Mouse (Mus musculus): ENCODE measurements around the gene Mtch1. TPM values are rescaled to one million over a fixed set of nuclear protein-coding genes. Genes with fewer than 3 reads are reported as not detected.
"Not testable (repeated sequence)": the region's sequence is repeated elsewhere in the genome, so short reads cannot be mapped to it uniquely, and the experiment has no call there.

Gene Mtch1
- total RNA-seq (2014; rRNA removed) = 622 and 633 TPM in 2 replicates
- 464 and 500 TPM in 2 replicates for polyA plus RNA-seq (2015; fragmentation: Nextera tagmentation; extraction: Ambion mirVana)

DNA sequence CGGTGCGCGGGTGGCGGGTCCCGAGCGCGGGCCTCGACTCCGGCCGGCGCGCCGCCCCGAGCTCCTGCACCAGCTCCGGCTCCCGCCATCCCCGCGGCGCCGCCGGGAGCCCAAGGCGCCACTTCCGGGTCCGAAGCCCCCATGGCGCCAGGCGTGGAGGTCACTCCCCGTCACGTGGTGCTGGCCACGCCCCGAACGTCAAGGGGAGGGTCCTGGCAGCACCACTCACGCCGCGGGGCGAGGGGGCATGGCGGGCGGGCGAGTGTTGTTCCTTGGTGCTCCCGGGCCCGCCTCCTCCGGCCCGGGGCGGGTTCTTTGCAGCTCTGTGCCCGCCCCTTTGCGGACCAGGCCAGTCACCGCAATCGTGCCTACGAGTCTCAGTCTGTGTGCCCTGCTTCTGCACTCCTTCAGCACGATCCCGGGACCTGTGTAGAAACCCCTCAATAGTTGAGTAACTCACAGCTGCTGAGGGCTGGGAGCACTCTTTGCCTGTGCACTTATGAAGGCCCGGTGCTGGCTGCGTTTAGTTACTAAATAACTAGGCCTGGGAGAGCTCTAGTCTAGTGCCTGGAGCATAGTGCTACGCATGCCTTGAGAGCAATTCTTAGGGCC lies at the start of gene Mtch1:
TSS of gene Mtch1 (minus strand) at position 290 of the 612 bp plus-strand sequence.
- Histone ChIP-seq H3K9ac (replicated peaks; ENCODE audit: low read length) (peak within 1 kb of the TSS; percentile 95), H3K4me1 (ENCODE audit: insufficient read depth, low read length) (peaks cover 12% of the 10 kb centered on the region), H3K27ac (peak within 1 kb of the TSS; percentile 97), H3K27me3 (ENCODE audit: insufficient read depth, low read length) (no peaks in the 10 kb centered on the region), H3K9me3 (ENCODE audit: low read length) (no peaks in the 10 kb centered on the region), H3K36me3 (ENCODE audit: insufficient read depth, low read length) (no peaks in the 10 kb centered on the region; the same call in 1 of the 2 replicates), H3K4me2 (ENCODE audit: low read depth, low read length) (peak within 1 kb of the TSS; percentile 74), H3K4me3 (ENCODE audit: low read length) (peak within 1 kb of the TSS; percentile 85)
- no peak for TF ChIP-seq CTCF (IDR thresholded peaks at IDR 0.05; ENCODE audit: low read depth)
- DNase-seq (ENCODE audit: low spot score) (peak; percentile 98), ATAC-seq (peak; percentile 96)
- WGBS = under 1% methylated on average over 43 of the region's 53 CpGs

- peak; percentile 99 for TF ChIP-seq CTCF (IDR thresholded peaks at IDR 0.05; ENCODE audit: low read depth)
- Histone ChIP-seq H3K4me3 (ENCODE audit: low read length) (no peak overlapping the region), H3K9ac (replicated peaks; ENCODE audit: low read length) (no peak overlapping the region), H3K9me3 (ENCODE audit: low read length) (no peaks in the 10 kb centered on the region), H3K4me1 (ENCODE audit: insufficient read depth, low read length) (0 out of 2 replicates have a peak, but pooled peaks cover 6% of the 10 kb centered on the region), H3K27ac (no peak overlapping the region), H3K36me3 (ENCODE audit: insufficient read depth, low read length) (no peaks in the 10 kb centered on the region), H3K27me3 (ENCODE audit: insufficient read depth, low read length) (no peaks in the 10 kb centered on the region), H3K4me2 (ENCODE audit: low read depth, low read length) (0 out of 2 replicates have a peak overlapping the region, but pooled peaks have one; percentile 10)
- 16% methylated on average over 6 of the region's 6 CpGs for WGBS
- DNase-seq (ENCODE audit: low spot score) = peak; percentile 93
- ATAC-seq = peak; percentile 70
Observed at GRCm38 (mm10) chr17:29396821-29397242, 49.1 kb upstream of the Mtch1 start.

DNA sequence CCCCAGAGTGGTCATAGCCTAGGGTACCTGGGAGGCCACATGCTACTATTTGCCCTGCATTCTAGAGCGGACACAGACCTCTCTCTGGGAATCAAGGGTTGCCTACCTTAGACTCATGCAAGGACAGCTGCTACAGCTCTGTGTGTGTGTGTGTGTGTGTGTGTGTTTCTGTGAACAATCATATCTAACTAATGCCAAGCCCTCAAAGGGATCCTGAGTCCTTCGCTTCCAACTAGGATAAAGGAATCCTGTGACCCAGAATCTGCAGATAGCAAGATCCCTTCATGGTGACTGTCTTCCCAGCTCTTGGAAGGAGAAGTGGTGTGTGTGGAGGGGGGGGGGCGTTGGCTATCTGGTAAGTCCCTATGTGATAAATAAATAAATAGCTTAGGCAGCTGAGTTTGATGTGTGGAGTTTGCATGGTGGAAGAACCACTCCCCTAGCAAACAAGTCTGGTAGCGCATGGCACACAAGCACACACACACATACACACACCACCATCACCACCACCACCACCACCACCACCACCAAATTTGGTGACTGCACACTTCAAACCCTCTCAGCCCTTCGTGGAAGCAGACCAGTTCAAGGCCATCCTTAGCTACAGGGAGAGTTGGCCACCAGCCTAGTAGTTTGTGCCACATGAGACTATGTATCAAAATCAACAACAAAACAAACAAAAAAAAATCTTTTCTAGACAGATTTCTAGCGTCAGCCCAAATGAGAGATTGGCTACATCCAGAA lies 48.5 kb upstream of the Mtch1 start:
- H3K4me2 ChIP-seq (ENCODE audit: low read depth, low read length) = no peak overlapping the region
- 60% methylated on average over 6 of the region's 6 CpGs for WGBS
- no peak overlapping the region for H3K9ac ChIP-seq (replicated peaks; ENCODE audit: low read length)
- DNase-seq (ENCODE audit: low spot score) = no peak
- no peaks in the 10 kb centered on the region for H3K27me3 ChIP-seq (ENCODE audit: insufficient read depth, low read length)
- H3K4me1 ChIP-seq (ENCODE audit: insufficient read depth, low read length) = 0 out of 2 replicates have a peak, but pooled peaks cover 6% of the 10 kb centered on the region
- H3K4me3 ChIP-seq (ENCODE audit: low read length) = no peak overlapping the region
- no peaks in the 10 kb centered on the region for H3K36me3 ChIP-seq (ENCODE audit: insufficient read depth, low read length)
- no peaks in the 10 kb centered on the region for H3K9me3 ChIP-seq (ENCODE audit: low read length)
- no peak overlapping the region for H3K27ac ChIP-seq
- no peak for ATAC-seq
- no peak for TF ChIP-seq CTCF (IDR thresholded peaks at IDR 0.05; ENCODE audit: low read depth)

DNA sequence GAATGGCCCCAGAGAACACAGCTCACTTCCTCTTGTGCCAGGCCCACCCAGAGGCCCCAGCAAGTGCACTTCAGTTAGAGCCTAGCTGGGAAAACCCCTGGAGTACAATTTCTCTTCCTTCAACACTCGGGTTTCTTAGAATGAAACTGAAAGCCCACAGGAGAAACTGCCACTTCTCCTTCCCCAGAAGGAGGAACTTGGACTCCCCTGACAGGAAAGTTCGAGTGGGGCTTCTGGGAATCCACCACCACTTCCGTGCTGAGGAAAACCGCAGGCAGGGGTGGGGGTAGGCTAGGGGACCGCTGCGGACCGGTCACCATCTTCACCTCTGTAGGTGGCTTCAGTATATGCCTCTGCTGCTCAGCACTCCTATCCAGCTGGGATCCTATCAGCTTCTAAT lies 47.6 kb upstream of the Mtch1 start:
- H3K9ac ChIP-seq (replicated peaks; ENCODE audit: low read length) = no peak overlapping the region
- no peaks in the 10 kb centered on the region for H3K36me3 ChIP-seq (ENCODE audit: insufficient read depth, low read length)
- 56% methylated on average over 7 of the region's 7 CpGs for WGBS
- TF ChIP-seq CTCF (IDR thresholded peaks at IDR 0.05; ENCODE audit: low read depth) = no peak
- no peaks in the 10 kb centered on the region for H3K9me3 ChIP-seq (ENCODE audit: low read length)
- H3K27ac ChIP-seq = no peak overlapping the region
- DNase-seq (ENCODE audit: low spot score) (no peak), ATAC-seq (no peak)
- 0 out of 2 replicates have a peak, but pooled peaks cover 6% of the 10 kb centered on the region for H3K4me1 ChIP-seq (ENCODE audit: insufficient read depth, low read length)
- no peaks in the 10 kb centered on the region for H3K27me3 ChIP-seq (ENCODE audit: insufficient read depth, low read length)
- no peak overlapping the region for H3K4me2 ChIP-seq (ENCODE audit: low read depth, low read length)
- H3K4me3 ChIP-seq (ENCODE audit: low read length) = no peak overlapping the region

DNA sequence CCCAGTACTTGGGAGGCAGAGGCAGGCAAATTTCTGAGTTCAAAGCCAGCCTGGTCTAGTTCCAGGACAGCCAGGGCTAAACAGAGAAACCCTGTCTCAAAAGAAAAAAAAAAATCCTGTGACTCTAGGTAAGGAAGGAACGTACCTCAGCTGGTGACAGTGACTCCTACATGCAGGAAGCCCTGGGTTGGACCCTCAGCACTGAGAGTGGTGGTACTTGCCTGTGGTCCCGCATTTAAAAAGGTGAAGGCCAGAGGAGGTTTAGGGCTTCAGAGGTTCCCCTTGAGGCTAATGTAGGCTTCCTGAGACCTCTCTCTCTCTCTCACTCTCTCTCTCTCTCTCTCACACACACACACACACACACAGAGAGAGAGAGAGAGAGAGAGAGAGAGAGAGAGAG lies 47.0 kb upstream of the Mtch1 start:
- H3K27me3 ChIP-seq (ENCODE audit: insufficient read depth, low read length); H3K9ac ChIP-seq (replicated peaks; ENCODE audit: low read length); H3K4me1 ChIP-seq (ENCODE audit: insufficient read depth, low read length); ATAC-seq; H3K9me3 ChIP-seq (ENCODE audit: low read length); H3K4me2 ChIP-seq (ENCODE audit: low read depth, low read length); H3K36me3 ChIP-seq (ENCODE audit: insufficient read depth, low read length); H3K4me3 ChIP-seq (ENCODE audit: low read length); DNase-seq (ENCODE audit: low spot score); H3K27ac ChIP-seq: not testable (repeated sequence)
- 79% methylated on average over 2 of the region's 2 CpGs for WGBS

GRCm38 (mm10) chr17:29394106-29394760 lies 46.5 kb upstream of the Mtch1 start:
- H3K4me1 ChIP-seq (ENCODE audit: insufficient read depth, low read length) = 0 out of 2 replicates have a peak, but pooled peaks cover 6% of the 10 kb centered on the region
- H3K4me3 ChIP-seq (ENCODE audit: low read length) = no peak overlapping the region
- H3K9me3 ChIP-seq (ENCODE audit: low read length) = no peaks in the 10 kb centered on the region
- no peak overlapping the region for H3K4me2 ChIP-seq (ENCODE audit: low read depth, low read length)
- DNase-seq (ENCODE audit: low spot score) (no peak), ATAC-seq (no peak)
- no peak for TF ChIP-seq CTCF (IDR thresholded peaks at IDR 0.05; ENCODE audit: low read depth)
- no peak overlapping the region for H3K9ac ChIP-seq (replicated peaks; ENCODE audit: low read length)
- WGBS = 67% methylated on average over 9 of the region's 9 CpGs
- no peaks in the 10 kb centered on the region for H3K27me3 ChIP-seq (ENCODE audit: insufficient read depth, low read length)
- no peak overlapping the region for H3K27ac ChIP-seq
- no peaks in the 10 kb centered on the region for H3K36me3 ChIP-seq (ENCODE audit: insufficient read depth, low read length)

Measured in hindbrain, postnatal 0 days (tissue).